Comparison of ENCODE assay signal across 23 mouse cellular contexts in genomic region chr1:61352921-61353320, GRCm38 (mm10).
"Had no signal": no experiment of that assay in that cellular context is flagged by ENCODE, and none has a peak within 500 bp of the region (broad histone marks: within the 10 kb centered on the region; RNA-seq: fewer than 3 reads in every experiment).

No protein-coding gene starts in this region.

- H3K4me1 ChIP-seq: limb, embryonic 15.5 days; megakaryocyte, embryonic 14.5 days had no signal

- H3K4me2 ChIP-seq: kidney, embryonic 15.5 days; limb, embryonic 12.5 days; limb, embryonic 15.5 days; liver, embryonic 11.5 days; lung, embryonic 14.5 days; midbrain, embryonic 12.5 days; neural tube, embryonic 13.5 days; stomach, embryonic 15.5 days had no signal

- H3K27ac ChIP-seq: kidney, embryonic 15.5 days; limb, embryonic 12.5 days; limb, embryonic 15.5 days; liver, embryonic 14.5 days; macrophage; midbrain, embryonic 12.5 days; neural tube, embryonic 13.5 days; stomach, embryonic 15.5 days had no signal

- H3K36me3 ChIP-seq: kidney, embryonic 15.5 days; limb, embryonic 12.5 days; limb, embryonic 15.5 days; midbrain, embryonic 12.5 days; neural tube, embryonic 13.5 days; stomach, embryonic 15.5 days had no signal

- H3K4me3 ChIP-seq: kidney, embryonic 15.5 days; limb, embryonic 12.5 days; limb, embryonic 15.5 days; megakaryocyte, embryonic 14.5 days; midbrain, embryonic 12.5 days; myocyte; neural tube, embryonic 13.5 days; stomach, embryonic 15.5 days had no signal

- H3K9me3 ChIP-seq: kidney, embryonic 15.5 days; limb, embryonic 12.5 days; limb, embryonic 15.5 days; midbrain, embryonic 12.5 days; neural tube, embryonic 13.5 days; stomach, embryonic 15.5 days had no signal

- H3K27me3 ChIP-seq: kidney, embryonic 15.5 days; limb, embryonic 12.5 days; limb, embryonic 15.5 days; megakaryocyte, embryonic 14.5 days; stomach, embryonic 15.5 days had no signal

- ATAC-seq: liver, postnatal 0 days; lung, postnatal 0 days; midbrain, embryonic 16.5 days had no signal

- DNase-seq: kidney, adult 18-20 months; kidney, postnatal 10 days; kidney, postnatal 36 days; left cerebral cortex, postnatal 4 days; liver, postnatal 0 days; lung, embryonic 14.5 days; retina, postnatal 1 day; right cerebral cortex, postnatal 25 days; spleen, adult 18-20 months; thymus, postnatal 25 days had no signal

- H3K9ac ChIP-seq: kidney, embryonic 15.5 days; limb, embryonic 12.5 days; limb, embryonic 15.5 days; liver, embryonic 14.5 days; liver, postnatal 0 days; lung, embryonic 14.5 days; midbrain, embryonic 12.5 days; neural tube, embryonic 13.5 days; stomach, embryonic 15.5 days had no signal
